Mouse (Mus musculus) CD4-positive helper T cell, adult 2 months (primary cell): ENCODE measurements around the gene Fcgr2b.
"Not testable (repeated sequence)": the region's sequence is repeated elsewhere in the genome, so short reads cannot be mapped to it uniquely, and the experiment has no call there.

Experiments used
- DNase-seq: peaks from one replicate; pipeline ENCODE4 v3.0.0-alpha.2; 2012; ENCODE audit warnings: low read depth, missing footprints, low spot score

Gene Fcgr2b

DNA sequence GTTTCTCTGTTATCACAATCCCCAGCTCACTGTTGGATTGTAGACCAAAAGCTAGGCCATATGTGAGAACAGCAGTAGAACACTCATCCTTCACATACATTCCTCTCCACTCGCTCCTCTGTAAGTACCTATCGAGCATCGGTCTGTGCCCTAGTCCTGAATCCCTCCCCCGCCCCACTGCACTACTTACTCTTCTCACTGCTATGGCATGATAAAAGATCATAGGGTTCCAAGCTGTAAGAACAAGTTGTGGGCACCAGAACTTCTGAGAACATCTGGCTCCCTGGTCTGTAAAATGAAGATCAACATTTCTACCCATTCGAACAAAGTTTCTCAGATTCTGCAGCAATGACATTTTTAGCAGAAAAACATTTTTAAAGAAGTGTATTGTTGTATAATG lies at the start of gene Fcgr2b:
Gene Fcgr2b, minus strand, starts transcription at position 101 of the 400 bp plus-strand sequence.
- DNase-seq, result no peak

DNA sequence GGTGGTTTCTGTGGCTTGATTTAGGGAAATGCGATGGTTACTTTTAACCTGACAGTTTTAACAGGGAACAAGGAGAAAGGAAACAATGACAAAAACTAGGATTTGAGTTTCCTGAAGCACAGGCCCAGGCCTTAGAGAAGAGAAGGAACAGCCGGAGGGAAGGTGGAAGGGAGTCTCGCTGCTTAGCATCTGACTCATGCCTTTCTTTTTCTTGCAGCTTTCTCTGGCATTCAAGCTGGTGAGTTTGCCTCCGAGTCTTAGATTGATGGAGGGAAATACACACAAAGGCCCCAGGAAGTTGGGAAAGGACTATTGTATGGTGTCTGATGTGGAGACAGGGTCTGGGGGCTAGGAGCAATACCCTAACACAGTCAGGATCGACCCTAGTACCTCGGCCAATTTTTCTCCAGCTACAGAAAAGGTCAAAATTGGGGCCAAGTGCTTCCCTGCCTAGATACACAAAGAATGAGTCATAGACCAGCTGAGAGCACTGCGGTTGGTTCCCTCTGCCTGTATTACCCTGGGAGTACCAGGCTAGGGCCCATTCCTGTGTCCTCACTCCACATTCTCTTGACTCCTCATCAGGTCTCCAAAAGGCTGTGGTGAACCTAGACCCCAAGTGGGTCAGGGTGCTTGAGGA lies 43.1 kb upstream of the Fcgr2b start:
- no peak for DNase-seq

DNA sequence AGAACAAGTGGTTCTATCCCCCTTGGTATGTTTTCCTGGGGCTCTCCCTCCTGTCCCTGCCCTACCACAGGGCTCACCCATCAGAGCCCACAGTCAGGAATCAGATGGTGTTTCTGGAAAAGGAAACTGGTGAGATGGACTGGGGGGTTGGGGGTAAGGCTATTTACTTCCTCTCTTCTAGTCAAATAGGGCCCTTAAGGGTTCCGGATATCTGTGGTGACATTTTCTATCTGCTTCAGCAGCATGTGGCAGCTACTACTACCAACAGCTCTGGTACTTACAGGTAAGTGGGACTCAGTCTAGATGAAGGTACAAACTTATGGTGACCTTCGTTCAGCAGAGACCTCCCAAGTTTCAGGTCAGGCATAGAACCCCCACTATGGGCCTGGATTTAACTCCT lies 42.4 kb upstream of the Fcgr2b start, which contains the start of gene Fcgr4:
Gene Fcgr4, plus strand, starts transcription at position 184 of the 400 bp plus-strand sequence.
- no peak for DNase-seq

DNA sequence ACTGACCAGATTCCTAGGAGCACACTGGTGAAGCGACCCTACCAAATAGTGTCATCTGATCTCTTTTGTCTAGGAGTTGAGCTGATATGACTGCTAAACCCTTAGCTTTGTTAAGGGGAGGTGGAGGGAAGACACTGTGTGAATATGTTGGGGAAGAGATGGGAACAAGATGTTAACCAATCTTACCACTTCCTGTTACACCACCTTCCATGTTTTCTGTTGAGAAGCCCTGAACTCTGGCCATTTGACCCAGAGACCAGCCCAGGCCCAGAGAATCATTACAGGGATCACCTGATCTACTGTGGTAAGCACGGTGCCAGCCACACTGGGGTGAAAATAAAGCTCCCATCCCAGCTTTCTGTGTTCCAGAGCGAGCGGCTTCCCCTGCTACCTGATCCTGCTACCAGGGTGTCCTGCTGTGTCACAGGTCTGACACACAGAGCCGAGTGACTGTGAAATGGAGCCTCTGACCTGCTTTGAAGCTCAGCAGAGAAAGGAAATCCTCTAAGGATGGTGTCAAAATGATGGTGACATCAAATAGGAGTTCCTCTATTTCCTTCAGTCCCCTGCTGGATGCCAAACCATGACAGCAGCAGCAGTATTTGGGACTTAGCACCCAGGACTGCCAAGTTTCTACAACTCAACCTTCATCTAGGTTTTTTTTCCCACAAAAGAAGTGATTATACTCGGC lies 41.3 kb upstream of the Fcgr2b start:
- no peak for DNase-seq

DNA sequence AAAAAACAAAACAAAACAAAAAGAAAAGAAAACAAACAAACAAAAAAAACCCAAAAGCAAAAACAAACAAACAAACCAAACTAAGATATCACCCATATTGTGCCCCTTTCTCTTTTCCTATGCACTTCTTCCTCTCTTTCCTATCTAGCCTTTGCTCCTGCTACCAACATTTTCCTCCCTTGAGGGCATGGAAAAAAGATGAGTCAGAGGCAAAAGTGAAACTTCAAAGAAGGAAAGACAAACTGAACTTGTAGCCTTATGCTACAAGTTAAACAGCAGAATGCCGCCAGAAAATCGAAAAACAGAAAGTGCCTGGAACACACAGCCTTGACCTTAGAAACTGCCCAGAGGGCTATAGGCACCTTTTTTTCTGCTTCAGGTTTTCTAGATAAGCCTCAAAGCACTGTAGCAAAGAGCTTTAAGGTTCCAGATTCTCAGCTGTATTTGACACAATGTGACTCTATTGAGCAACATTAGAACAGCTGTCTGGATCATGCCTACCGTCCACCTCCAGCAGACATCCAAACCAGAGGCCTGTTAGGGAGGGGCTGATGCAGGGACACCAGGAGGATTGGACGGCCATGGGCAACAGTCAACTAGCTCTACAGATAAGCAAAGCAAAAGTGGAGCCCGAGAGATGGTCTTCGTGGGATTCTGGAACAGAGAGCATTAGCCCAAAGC lies 40.5 kb upstream of the Fcgr2b start:
- no peak for DNase-seq

DNA sequence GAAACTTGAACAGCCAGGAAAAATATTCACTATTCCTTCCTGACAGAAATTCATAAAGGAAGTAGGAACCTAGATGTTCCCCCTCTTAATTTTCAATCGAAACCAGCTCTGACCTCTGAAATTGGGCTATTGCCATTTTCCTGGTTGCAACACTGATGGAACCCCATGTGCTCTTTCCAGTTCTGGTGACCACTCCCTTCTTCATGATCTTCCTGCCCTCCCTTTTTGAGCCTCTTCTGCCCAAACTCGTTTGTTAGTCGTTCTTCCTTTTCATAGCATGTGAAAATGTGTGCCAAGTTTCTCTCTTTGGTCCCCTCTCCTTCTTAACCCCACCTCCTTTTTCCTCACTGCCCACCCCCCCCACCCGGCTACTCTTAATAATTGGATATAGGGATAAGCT lies 35.4 kb upstream of the Fcgr2b start:
- DNase-seq, result no peak

DNA sequence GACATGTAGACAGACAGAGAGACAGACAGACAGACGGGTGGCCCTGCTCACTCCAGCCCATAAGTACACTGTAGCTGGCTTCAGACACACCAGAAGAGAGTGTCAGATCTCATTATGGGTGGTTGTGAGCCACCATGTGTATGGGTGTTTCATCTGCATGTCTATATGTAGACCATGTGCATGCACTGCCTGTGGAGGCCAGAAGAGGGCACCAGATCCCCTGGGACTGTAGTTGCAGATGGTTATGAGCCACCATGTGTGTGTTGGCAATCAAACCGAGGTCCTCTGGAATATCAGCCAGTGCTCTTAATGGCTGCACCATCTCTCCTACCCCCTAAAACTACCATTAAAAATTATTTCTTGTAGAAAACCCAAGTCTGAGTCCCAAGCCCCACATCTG lies 30.6 kb upstream of the Fcgr2b start:
- DNase-seq, result no peak

DNA sequence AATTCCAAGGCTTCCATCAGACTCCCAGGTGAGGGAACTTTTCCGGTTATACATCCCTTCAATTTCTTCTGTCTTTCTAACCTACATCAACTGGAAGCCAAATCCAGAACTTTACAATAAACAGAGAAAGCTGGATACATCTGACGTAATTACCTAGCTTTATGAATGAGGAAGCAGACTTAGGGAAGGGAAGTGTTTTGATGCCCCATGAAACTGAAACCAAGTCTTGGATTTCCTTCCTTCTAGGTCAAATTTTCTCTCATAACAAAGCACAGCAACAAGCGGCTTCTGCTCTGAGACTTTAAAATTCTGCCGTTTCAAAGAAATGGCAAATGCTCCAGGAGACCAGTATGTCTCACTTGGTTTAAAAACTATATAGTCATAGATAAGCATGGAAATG lies 30.0 kb upstream of the Fcgr2b start:
- no peak for DNase-seq

DNA sequence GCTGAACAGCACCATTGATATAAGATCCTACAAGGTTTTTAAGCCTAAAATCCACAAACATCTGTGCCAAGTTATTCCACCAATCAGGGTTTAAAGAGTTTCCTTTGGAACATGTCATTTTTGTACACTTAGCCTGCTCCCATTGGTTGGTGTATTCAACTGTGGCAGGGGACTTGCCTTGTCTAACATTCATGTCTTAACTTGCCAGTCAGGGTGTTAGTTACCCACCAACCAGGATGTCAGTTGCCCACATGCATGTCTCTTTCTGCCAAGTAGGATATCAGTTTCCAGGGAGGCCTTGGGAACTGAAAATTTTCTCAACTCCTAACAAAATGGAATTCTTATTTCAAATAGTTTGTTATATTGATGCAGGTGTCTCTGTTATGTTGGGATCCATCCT lies 29.2 kb upstream of the Fcgr2b start:
- DNase-seq, result no peak

DNA sequence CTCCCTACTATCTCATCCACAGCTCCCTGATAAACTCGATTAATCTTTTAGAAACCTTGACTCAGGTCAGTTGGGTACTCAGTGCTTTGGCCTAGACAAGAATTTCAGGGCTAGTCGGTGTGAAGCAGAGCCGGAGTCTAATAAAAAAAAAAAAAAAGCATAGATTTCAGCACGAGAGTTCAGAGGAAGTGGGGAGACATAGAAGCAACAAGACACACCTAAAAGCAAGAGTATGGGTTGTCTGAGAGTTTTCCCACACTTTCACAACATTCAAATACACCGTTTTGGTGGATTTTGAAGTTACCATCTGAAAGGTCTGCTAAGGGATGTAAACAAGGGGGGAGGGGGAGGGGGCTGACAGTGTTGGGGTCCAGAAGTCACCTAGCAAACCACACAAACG lies 28.7 kb upstream of the Fcgr2b start:
- no peak for DNase-seq

DNA sequence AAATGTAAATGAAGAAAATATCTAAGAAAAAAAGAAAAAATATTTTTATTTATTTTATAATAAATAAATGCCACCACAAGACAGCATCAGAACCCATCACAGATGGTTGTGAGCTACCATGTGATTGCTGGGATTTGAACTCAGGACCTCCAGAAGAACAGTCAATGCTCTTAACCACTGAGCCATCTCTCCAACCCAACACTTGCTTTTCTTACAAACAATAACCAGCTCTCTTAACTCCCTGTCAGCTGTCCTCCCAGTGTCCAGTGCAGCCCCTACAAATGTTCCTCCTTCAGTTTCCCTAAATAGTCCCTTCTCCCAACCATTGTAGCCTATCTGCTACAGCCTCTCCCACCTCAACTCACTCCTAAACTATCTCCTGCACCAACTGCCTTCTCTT lies 23.5 kb upstream of the Fcgr2b start:
- DNase-seq, result no peak

DNA sequence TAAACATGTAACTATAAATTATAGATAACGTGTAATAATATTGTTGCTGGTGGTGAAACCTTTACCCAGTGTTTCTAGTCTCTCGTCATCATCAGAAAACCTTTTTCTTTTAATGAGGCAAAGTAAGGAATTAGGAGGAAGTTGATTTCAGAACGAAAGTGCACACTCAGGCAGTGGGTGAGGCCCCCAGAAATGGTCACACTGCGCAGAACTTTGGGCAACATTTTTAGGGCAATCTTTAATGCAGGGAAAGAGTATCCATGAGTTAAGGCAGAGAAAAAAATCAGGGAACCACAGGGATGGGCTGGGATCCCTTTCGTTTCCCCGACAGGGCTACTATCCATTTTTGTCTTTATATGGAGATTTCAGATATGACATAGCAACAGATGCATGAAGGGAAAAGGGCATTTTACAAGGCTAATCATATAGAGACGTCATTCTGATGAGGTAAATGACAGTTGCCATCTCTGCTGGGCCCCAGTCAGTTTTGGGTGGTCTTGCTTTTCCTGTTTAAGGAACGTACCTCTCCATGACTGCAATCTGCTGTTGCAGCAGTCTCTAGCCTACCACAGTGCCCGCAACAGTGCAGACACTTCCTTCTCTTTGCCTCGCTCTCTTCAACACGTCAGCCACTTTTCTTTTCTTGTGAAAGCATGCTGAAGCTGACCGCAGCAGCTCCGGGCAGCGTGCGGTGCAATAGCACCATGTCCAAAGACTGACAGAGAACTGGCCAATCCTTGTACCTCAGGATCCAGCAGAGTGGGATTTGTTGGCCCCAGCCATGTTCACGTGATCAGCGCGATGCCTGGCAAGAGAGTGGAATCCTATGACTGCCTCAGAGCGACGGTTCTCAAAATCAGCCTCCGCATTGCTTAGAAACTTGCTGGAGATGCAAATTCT lies 21.7 kb upstream of the Fcgr2b start:
- DNase-seq, result peak; percentile 42

DNA sequence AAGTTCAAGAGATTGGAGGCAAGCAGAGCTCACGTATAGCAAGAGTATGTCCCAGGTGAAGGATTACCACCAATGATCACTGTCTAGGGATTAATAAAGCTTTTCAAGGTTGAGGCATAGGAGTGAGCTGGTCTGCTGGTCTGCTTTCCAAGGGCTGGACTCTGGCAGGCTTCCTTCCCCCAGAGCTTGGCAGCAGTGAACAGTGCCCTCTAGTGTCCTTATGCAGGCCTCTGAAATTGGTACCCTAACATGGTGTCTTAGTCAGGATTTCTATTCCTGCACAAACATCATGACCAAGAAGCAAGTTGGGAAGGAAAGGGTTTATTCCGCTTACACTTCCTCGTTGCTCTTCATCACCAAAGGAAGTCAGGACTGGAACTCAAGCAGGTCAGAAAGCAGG lies 20.4 kb upstream of the Fcgr2b start:
- peak; percentile 43 for DNase-seq

DNA sequence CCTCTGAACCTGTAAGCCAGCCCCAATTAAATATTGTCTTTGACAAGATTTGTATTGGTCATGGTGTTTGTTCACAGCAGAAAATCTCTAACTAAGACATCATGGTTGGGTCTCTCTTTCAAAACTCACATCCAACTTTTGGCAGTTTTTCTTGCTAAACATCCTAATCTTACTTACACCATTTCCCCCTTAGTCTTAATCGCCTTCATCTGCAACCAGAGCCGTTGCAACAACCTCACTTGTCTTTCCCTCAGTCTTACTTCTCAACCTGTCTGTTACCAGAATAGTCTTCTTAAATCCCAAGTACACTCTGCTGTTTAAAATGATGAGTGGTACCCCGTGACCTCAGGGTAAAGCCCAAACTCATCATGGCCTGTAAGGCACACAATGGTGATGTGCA lies 19.7 kb upstream of the Fcgr2b start:
- DNase-seq, result no peak

DNA sequence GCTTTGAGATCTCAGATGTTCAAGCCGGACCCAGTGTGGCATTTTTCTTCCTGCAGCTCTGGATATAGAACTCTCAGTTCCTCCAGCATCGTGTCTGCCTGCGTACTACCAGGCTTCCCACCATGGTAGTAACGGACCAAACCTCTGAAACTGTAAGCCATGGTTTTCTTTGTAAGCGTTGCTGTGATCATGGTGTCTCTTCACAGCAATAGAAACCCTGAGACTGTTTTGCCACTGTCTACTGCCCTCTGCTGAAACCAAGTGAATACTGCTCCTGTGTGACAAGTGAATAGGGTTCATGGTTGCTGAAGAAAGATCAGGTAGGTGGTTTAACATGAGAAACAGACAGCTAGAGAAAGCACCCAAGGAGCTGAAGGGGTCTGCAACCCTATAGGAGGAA lies 16.2 kb upstream of the Fcgr2b start:
- DNase-seq, result no peak

DNA sequence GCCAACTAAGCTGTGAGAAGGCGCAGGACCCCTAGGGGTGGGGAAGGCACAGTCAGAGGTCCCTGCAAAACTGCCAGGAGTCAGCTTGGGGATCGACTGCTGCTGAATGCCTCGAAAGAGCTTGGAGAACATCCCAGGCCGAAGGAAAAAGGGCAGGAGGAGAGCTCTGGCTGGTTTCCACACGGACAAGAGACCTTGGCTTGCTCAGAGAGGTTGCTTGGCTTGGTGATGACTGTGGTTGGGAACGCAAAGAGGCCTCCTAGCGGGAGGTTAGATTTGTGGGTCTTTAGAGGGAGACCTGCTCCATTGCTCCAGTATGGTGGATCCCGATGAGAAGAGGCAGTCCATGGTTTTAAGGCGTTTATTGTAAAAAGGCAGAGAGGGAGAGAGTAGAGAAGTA lies 13.3 kb upstream of the Fcgr2b start:
- no peak for DNase-seq

DNA sequence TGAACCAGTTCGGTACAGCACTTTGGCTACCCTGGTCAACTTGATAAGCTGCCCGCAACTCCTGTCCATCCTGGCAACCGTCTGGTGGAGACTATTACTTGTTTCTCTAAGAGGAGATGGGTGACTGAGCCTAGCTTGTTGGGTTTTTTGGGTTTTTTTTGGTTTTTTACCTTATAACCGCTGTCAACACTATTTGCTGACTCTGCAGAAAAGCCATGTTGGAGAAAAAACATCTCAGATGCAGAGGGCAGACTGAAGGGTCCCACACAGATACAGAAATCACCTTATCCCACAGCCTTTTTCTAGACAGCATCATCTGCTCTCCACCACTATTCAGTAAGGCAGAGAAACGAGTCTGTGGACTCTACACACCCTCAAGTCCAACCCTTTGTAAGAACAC lies 9.5 kb upstream of the Fcgr2b start:
- DNase-seq, result no peak

DNA sequence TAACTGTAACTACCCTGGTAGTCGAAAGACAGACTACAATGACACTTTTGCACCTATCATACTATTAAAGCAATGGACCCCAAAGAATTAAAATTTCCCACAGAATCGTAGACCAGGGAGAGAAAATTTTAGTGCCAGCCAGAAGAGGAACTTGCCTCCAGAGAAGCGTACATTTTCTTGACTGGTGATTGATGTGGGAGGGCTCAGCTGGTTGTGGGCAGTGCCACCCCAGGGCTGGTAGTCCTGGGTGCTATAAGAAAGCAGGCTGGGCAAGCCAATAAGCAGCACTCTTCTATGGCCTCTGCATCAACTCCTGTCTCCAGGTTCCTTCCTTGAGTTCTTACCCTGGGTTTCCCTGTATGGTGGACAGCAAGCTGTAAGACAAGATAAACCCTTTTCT lies 8.7 kb upstream of the Fcgr2b start:
- DNase-seq, result no peak

DNA sequence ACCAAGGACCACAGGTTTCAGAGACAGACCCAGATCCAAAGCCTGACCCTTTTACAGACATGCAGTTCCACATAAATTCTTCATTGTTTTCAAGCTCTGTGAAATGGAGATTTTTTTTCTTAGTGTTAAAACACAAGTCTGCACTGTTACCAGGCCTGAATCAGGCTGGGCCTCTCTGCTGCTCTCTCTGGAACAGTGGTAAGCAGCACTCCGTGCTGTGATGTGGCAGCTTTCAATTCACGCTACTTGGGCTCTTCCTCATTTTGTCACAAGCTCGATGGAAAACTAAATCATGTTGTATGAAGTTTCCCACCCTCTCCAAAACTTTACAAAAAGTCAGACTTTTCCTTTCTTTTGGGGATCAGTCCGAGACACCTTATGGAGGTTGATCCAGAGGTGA lies 6.7 kb upstream of the Fcgr2b start:
- DNase-seq, result no peak

DNA sequence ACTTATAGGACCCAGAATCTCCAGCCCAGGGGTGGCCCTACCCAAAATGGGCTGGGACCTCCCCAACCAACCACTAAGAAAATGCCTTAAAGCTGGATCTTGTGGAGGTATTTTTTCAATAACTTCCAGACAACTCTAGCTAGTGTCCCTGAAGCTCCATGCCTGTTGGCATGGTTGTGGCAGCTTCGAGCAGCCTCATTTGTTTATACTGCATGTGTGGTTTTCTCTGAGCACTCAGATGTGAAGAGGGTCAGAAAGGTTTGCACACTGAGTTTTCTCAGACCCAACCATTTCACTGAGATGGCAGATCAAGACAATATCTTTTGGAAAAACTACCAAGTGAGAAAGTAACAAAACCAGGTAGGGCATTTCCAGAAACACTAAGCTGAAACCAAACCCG lies 6.0 kb upstream of the Fcgr2b start:
- no peak for DNase-seq

DNA sequence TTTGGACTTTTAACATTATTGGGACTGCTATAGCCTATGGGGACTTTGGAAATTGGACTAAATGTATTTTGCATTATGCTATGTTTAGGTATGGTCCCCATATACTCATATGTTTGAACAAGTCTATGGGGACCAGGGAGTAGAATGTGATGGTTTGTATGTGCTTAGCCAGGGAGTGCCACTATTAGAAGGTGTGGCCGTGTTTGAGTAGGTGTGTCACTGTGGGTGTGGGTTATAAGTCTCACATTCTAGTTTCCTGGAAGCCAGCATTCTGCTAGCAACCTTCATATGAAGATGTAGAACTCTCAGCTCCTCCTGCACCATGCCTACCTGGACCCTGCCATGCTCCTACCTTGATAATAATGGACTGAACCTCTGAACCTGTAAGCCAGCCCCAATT lies 5.3 kb upstream of the Fcgr2b start:
- DNase-seq, result not testable (repeated sequence)

DNA sequence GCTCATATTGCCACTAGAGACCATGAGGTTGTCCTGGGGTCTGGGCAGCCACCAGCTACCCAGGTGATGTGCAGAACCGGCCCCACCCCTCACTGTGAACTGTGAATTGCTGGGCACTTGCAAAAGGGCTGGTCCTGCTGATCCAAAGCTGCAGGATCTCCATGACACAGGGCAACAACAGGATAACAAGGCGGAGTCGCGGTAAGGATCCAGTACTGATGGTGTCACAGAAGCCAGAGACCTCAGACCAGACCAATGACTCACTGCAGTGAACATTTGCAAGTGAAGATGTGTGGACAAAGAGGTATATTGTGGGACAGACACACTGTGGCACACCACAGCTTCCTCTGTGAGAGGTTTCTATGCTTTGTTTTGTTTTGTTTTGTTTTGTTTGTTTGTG lies 2.3 kb upstream of the Fcgr2b start:
- no peak for DNase-seq
